In genomic region chrX:134964546-134964945, GRCm38 (mm10) we compare ENCODE assay signal across 8 mouse cellular contexts. TPM values are rescaled to one million over a fixed set of nuclear protein-coding genes. Genes with fewer than 3 reads are reported as not detected.
A peak's percentile ranks its signal among the peaks of the same experiment; 100 is the strongest.
DNase-seq lines count a peak whose midpoint lies in the region; ATAC-seq and TF ChIP-seq lines count a peak whose summit lies in the region.

Nxf2 (minus strand) TSS chrX:134964754.

- ATAC-seq in embryonic facial prominence, embryonic 15.5 days (ENCODE audit: insufficient number of reproducible peaks, low FRiP score, low TSS enrichment, low read depth) = no peak
- no peak for ATAC-seq in intestine, embryonic 15.5 days
- no peak for ATAC-seq in neural tube, embryonic 13.5 days (ENCODE audit: low read depth)

- H3K27me3 ChIP-seq in liver, adult 2 months (ENCODE audit: control insufficient read depth, insufficient read depth, low read length) = no peaks in the 10 kb centered on the region
- H3K27me3 ChIP-seq in embryonic facial prominence, embryonic 15.5 days = peaks cover 3% of the 10 kb centered on the region; the same call in 1 of the 2 replicates
- H3K27me3 ChIP-seq in intestine, embryonic 15.5 days (replicated peaks) = no peaks in the 10 kb centered on the region
- H3K27me3 ChIP-seq in neural tube, embryonic 13.5 days = peaks cover 4% of the 10 kb centered on the region

- 96% methylated on average over 19 of the region's 19 CpGs for WGBS in liver, adult 2 months
- 91% methylated on average over 19 of the region's 19 CpGs for WGBS in embryonic facial prominence, embryonic 15.5 days
- 92% methylated on average over 19 of the region's 19 CpGs for WGBS in intestine, embryonic 15.5 days
- 92% methylated on average over 19 of the region's 19 CpGs for WGBS in neural tube, embryonic 13.5 days

- H3K79me2 ChIP-seq in liver, adult 2 months (ENCODE audit: control insufficient read depth, insufficient read depth, low read length) = no peaks in the 10 kb centered on the region

- H3K4me1 ChIP-seq in liver, adult 2 months (ENCODE audit: control insufficient read depth, insufficient read depth, low read length) = no peaks in the 10 kb centered on the region
- H3K4me1 ChIP-seq in embryonic facial prominence, embryonic 15.5 days = no peaks in the 10 kb centered on the region
- no peaks in the 10 kb centered on the region for H3K4me1 ChIP-seq in intestine, embryonic 15.5 days (replicated peaks)
- no peaks in the 10 kb centered on the region for H3K4me1 ChIP-seq in neural tube, embryonic 13.5 days (replicated peaks)

- TF ChIP-seq CTCF in liver, adult 2 months (IDR thresholded peaks at IDR 0.05; ENCODE audit: low read depth, low read length) = no peak

- H3K9me3 ChIP-seq in embryonic facial prominence, embryonic 15.5 days (replicated peaks) = no peaks in the 10 kb centered on the region
- H3K9me3 ChIP-seq in intestine, embryonic 15.5 days = no peaks in the 10 kb centered on the region
- H3K9me3 ChIP-seq in neural tube, embryonic 13.5 days = peaks cover 7% of the 10 kb centered on the region

- no peak within 1 kb of the TSS for H3K9ac ChIP-seq in liver, adult 2 months (ENCODE audit: low read depth, low read length)
- H3K9ac ChIP-seq in embryonic facial prominence, embryonic 15.5 days = no peak within 1 kb of the TSS
- H3K9ac ChIP-seq in intestine, embryonic 15.5 days = no peak within 1 kb of the TSS
- H3K9ac ChIP-seq in neural tube, embryonic 13.5 days = peak within 1 kb of the TSS; percentile 34

- H3K4me2 ChIP-seq in embryonic facial prominence, embryonic 15.5 days (replicated peaks) = peak within 1 kb of the TSS; percentile 46
- H3K4me2 ChIP-seq in intestine, embryonic 15.5 days (replicated peaks) = peak within 1 kb of the TSS; percentile 55
- H3K4me2 ChIP-seq in neural tube, embryonic 13.5 days = peak within 1 kb of the TSS; percentile 49

- DNase-seq in liver, adult 2 months (ENCODE audit: extremely low read depth, low read depth, low spot score) = no peak
- DNase-seq in liver = no peak
- DNase-seq in adrenal gland, postnatal 4 days (ENCODE audit: low spot score in 2 of 2) = no peak
- DNase-seq in adrenal gland, adult (ENCODE audit: inconsistent age in 2 of 2, low spot score in 1 of 2) = no peak
- DNase-seq in MN1 (ENCODE audit: low spot score) = no peak

- H3K36me3 ChIP-seq in liver, adult 2 months (ENCODE audit: control insufficient read depth, insufficient read depth, low read length) = no peaks in the 10 kb centered on the region
- H3K36me3 ChIP-seq in embryonic facial prominence, embryonic 15.5 days = no peaks in the 10 kb centered on the region
- H3K36me3 ChIP-seq in intestine, embryonic 15.5 days = no peaks in the 10 kb centered on the region
- no peaks in the 10 kb centered on the region for H3K36me3 ChIP-seq in neural tube, embryonic 13.5 days

- TF ChIP-seq POLR2A in liver, adult 2 months (IDR thresholded peaks at IDR 0.05; ENCODE audit: extremely low read depth, insufficient read depth, low read length) = no peak

- H3K27ac ChIP-seq in liver, adult 2 months (replicated peaks; ENCODE audit: insufficient read depth, low read depth, low read length) = no peak within 1 kb of the TSS
- H3K27ac ChIP-seq in embryonic facial prominence, embryonic 15.5 days (replicated peaks) = no peak within 1 kb of the TSS
- no peak within 1 kb of the TSS for H3K27ac ChIP-seq in intestine, embryonic 15.5 days
- no peak within 1 kb of the TSS for H3K27ac ChIP-seq in neural tube, embryonic 13.5 days (replicated peaks)

- 0 out of 2 replicates have a peak within 1 kb of the TSS, but pooled peaks have one; percentile 32 for H3K4me3 ChIP-seq in liver, adult 2 months (ENCODE audit: insufficient read depth, low read depth, low read length)
- peak within 1 kb of the TSS; percentile 34 for H3K4me3 ChIP-seq in embryonic facial prominence, embryonic 15.5 days (replicated peaks)
- peak within 1 kb of the TSS; percentile 26 for H3K4me3 ChIP-seq in intestine, embryonic 15.5 days (replicated peaks)
- H3K4me3 ChIP-seq in neural tube, embryonic 13.5 days = peak within 1 kb of the TSS; percentile 34

RNA-seq across cellular contexts. Expression of gene Nxf2, which starts in this region (rescaled TPM):
- total RNA-seq in liver, adult 2 months (2014; rRNA removed) = 0.09 TPM in 1 of 2 replicates, not detected in the other
- polyA plus RNA-seq in liver, adult 2 months (2012; rRNA removed) = not detected in 2 replicates
- 0.62 and 0.84 TPM in 2 replicates for polyA plus RNA-seq in embryonic facial prominence, embryonic 15.5 days (2015; fragmentation: Nextera tagmentation; extraction: Ambion mirVana)
- 0.45 and 0.64 TPM in 2 replicates for polyA plus RNA-seq in intestine, embryonic 15.5 days (2015; fragmentation: Nextera tagmentation; extraction: Ambion mirVana)
- 0.42 and 0.48 TPM in 2 replicates for polyA plus RNA-seq in neural tube, embryonic 13.5 days (2015; fragmentation: Nextera tagmentation; extraction: Ambion mirVana)
- total RNA-seq in adrenal gland, postnatal 4 days (2021) = under 1 TPM; 0.28 TPM
